Mouse (Mus musculus) gastrocnemius, postnatal 10 days (tissue): Measurements from ENCODE around the gene Lrmp. TPM values are rescaled to one million over a fixed set of nuclear protein-coding genes. Genes with fewer than 3 reads are reported as not detected.
"Not testable (repeated sequence)": the region's sequence is repeated elsewhere in the genome, so short reads cannot be mapped to it uniquely, and the experiment has no call there.

Experiments
- DNase-seq: peaks from one replicate; pipeline ENCODE4 v3.0.0; 2021; ENCODE audit warnings: mixed read lengths
- long read RNA-seq, 2 experiments: library from polyadenylated mRNA; stranded (forward); transcript quantifications; one replicate each; pipeline ENCODE4 v2.0.0; 2021
- total RNA-seq, 2 experiments: library from RNA; stranded (reverse); gene quantifications; 2 replicates each; pipeline ENCODE4 v1.2.3; 2021

The Lrmp gene
- total RNA-seq = 1 to 10 TPM; 1.2 to 4.1 TPM
- long read RNA-seq, experiment 1, partial matches to known transcripts = 1 of 3 reads
- long read RNA-seq, experiment 1, other reads (novel, unspliced or antisense) = 0 of 3 reads
- long read RNA-seq, experiment 2, partial matches to known transcripts = 0 of 2 reads
- long read RNA-seq, experiment 2, other reads (novel, unspliced or antisense) = 1 of 2 reads

DNA sequence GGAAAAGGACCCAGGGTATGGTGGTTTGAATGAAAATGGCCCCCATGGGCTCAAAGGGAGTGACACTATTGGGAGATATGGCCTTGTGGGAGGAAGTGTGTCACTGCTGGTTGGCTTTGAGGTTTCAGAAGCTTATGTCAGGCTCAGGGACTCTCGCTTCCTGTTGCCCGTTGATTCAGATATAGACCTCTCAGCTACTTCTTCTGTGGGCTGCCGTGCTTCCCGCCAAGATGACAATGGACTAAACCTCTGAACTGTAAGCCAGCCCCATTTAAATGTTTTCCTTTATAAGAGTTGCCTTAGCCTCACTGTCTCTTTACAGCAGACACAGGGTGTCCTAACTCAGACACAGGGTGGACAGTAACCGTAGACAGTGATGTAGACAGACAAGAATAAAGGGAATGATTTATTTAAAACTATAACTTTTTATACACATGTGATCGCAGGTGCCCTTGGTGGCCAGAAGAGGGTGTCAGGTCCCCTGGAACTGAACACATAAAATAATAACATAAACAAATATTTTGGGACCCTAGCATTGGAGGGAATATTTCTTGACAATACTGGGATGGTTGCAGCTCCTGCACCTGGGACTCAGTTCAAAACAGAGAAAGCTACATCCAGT lies at the start of gene Lrmp:
Gene Lrmp, plus strand, starts transcription at position 178 of the 622 bp plus-strand sequence.
- DNase-seq = no peak

GRCm38 (mm10) chr6:145066416-145066815 lies 49.0 kb upstream of the Lrmp start:
- DNase-seq = no peak

GRCm38 (mm10) chr6:145067679-145068078 lies 47.8 kb upstream of the Lrmp start:
- DNase-seq = no peak

DNA sequence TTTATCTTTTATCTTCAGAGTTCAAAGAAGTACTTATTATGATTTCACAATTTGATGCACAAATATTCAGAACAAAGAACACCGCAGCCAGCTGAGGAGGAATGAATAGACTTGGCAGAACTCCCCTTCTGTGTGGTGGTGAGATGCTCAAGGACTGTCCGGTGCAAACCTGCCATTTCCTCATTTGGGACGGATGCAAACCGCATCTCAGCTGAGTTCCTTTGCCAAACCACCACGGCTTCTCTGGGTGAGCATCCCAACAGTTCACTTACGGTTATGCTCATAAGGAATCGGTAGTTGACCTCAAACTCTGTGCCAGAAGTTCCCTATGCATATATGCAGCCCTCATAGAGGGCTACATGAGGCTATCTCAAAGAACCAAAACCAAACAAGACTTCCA lies 46.1 kb upstream of the Lrmp start:
- DNase-seq = no peak

DNA sequence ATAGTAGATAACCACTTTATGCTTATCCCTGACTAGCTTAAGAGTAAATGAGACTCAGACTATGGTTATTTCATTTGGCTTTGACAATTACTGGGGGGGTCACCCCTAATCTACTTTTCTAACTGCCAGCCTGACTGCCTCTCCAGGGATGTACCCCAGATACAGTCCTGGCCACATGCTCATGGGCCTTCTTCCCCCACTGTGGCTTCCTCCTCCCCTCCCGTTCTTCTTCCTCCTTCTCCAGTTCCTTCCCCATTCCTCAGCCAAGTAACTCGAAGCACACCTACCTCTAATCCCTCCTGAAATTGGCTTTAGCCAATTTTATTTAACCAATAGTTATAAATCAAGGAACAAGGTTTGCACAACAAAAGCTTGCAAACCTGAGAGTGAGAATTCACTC lies 45.5 kb upstream of the Lrmp start:
- no peak for DNase-seq

DNA sequence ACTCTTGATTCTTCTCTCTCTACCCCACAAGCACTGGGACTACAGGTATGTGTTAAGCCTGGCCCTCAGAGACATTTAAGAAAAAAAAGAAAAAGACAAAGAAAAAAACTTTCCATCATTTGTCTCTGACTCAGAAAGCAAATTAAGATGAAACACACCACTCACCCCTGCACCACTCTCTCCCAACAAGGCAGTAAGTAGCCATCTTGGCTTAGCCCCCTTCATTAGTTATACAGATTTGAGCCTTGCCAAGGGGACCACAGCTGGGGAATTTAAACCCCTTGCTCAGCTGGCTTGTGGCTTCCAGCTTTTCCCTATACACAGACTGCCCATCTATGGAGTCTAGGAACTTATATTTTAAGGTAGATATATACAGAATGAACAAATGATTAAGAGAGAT lies 41.0 kb upstream of the Lrmp start:
- no peak for DNase-seq

DNA sequence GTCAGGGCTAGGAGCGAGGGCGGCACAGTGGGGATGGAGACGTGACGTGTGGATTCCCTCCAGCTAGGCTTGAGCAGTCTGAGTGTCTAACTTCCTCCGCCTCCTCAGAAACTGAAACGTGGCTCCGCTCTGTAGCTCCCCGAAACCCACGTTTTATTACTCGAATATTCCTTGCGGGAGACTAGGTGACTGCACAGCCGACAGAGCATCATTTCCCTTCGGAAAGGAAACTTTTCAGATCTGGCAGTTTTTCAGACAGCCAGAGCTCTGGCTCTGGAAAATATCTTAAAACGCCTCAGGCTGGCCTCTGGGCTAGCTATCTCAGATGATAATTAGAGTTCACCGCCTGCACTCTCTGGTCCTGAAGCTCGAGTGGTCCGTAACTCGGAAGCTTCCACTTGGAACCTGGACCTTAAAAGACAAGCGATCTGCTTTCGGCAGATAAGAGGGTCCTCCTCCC lies 40.3 kb upstream of the Lrmp start:
- peak; percentile 10 for DNase-seq

DNA sequence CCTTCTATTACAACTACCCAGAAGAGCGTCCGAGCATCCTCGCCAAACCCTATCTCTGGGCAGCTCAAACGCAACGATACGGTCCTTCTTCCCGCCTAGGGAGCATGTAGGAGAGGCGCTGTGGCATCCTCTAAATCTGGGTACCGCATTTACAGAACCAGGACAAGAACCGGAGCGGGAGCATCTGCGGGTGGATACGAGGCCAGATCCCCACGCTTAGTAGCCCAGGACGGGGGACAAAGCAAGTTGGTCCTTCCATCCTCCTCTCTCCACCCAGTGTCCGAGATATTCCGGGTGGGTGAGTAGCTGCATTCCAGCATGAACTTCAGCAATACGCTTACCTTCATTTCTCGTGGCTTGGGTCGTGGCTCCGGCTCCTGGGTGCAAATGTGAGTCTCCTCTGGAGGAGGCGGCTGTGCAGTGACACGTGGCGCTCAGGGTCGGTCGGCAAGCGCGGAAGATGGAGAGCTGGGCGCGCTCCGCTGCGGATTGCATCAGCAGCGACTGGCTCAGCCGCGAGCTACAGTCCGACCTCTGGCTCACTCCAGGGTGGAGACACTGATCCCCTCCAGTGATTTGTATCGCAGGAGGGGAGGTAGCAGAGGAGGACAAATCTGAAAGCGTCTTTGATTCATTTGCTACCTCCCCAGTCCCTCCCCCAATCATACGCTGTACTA lies 39.8 kb upstream of the Lrmp start, which contains the start of gene Bcat1:
Gene Bcat1, minus strand, starts transcription at position 637 of the 677 bp plus-strand sequence.
- peak; percentile 34 for DNase-seq

GRCm38 (mm10) chr6:145076286-145076685 lies 39.2 kb upstream of the Lrmp start:
- DNase-seq = no peak

- no peak for DNase-seq
These were observed 36.2 kb upstream of the Lrmp start for GRCm38 (mm10) chr6:145079087-145079759.

DNA sequence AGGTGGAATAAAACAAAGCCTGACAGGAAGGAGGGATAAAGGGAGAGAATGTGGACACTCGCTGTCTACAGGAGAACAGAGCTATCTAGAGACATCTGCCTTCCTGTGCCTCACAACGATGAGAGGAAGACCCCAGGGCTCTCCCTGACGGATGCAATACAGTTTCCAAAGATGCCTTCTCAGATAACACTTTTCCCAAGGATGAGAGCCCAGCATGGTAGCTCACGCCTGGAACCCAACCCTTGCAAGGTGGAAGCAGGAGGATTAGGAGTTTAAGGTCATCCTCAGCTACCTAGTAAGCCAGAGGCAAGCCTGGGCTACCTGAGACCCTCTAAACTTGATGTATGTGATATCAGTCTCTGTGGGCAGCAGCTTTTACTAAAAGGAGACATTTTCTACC lies 33.7 kb upstream of the Lrmp start:
- no peak for DNase-seq

DNA sequence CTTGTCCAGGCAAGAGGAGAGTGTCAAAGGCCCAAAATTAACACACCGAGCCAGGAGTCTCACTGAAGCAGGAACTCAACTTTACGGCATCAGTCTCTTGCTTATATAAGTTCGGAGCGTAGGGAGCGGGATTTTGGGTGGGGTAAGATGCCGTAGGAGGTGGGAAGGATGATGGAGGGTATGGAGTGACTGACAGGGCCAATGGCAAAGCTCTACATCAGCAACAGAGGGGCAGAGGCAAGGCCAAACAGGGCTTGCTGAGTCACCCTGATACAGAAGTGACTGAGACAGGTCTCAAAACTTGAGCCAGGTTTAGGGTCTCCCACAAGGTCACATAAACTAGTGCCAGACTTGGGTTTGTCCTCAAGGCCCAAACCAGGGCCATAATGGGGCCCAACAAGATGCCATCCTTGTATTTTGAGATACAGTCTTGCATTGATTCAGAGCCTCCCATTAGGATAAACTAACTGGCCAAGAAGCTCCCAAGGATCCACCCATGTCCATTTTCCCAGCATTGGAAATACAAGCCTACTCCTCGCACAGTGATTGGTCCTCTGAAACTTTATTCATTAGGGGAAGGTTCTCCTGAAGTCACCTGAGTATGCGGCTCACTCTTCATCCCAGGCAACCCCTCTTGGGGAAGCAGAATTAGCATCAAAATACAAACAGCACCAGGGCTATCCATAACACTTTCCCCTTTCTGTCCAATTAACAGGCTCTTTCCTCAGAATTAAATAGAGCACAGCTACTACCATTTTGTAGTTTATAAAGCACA lies 30.9 kb upstream of the Lrmp start:
- DNase-seq = no peak

DNA sequence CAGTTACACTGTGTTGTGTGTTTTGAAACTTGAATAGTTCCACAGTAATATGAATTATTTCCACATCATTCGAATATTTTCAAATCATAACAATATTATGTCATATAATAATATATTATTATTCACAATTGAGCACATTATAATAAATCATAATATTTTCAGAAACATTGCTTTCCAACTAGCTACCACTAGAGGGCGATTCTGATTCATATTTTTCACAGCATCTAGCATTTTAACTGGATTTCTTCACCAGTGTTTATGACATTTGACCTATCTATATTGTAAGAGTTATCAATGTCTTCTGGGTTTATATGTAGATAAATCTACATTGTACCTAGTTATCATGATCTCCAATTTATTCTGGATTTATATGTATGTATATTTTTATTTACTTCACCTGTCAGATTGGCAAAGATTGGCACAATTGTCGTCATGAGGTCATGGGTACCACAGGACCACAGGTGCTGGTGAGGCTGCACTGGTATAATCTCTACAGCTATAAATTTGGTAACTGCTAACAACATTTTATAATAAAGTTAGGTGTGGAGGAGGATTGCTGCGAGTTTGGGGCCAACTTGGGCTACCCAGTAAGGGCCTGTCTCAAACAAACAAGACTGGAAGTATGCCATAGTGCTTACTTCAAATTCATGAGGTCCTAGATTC lies 26.9 kb upstream of the Lrmp start:
- no peak for DNase-seq

DNA sequence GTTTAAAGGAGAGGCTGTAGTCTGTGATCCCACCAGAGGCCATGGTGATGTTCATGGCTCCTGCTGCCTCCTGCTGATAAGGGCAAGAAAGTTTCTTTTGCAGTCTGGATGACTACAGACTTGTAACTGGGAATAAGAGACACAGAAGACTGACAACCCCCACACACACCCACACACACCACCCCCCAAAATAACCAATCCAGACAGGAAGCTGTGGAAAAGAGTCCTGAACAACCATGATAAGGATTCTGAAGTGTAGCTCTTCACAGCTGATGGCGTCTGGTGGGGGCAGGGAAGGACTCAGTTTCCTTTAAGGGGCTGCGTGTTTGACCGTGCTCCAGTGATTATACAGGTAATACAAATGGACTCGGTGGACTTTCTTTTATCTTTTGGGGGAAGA lies 26.1 kb upstream of the Lrmp start:
- no peak for DNase-seq

GRCm38 (mm10) chr6:145090201-145090863 lies 25.1 kb upstream of the Lrmp start:
- DNase-seq = no peak

GRCm38 (mm10) chr6:145090928-145091327 lies 24.5 kb upstream of the Lrmp start:
- no peak for DNase-seq

GRCm38 (mm10) chr6:145091998-145092397 lies 23.5 kb upstream of the Lrmp start:
- no peak for DNase-seq

- DNase-seq = not testable (repeated sequence)
These were observed 22.3 kb upstream of the Lrmp start for GRCm38 (mm10) chr6:145093038-145093622.

DNA sequence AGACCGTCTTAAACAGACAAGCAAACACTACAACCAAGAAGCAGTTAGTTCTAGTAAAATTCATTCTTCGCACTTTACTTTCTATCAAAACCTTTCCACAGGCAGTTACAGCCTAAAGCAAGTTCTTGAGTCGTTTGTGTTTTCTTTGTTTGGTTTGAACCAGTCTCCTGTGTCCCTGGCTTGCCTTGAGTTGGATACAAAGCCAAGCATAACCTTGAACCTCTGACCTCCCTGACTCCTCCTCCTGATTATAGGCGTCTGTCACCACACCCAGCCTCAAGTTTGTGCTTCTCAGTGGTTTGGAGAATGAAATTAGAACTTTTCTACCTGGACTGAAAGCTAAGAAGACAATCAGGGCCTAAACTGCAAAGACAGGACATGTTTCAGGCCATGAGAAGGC lies 21.0 kb upstream of the Lrmp start:
- no peak for DNase-seq

DNA sequence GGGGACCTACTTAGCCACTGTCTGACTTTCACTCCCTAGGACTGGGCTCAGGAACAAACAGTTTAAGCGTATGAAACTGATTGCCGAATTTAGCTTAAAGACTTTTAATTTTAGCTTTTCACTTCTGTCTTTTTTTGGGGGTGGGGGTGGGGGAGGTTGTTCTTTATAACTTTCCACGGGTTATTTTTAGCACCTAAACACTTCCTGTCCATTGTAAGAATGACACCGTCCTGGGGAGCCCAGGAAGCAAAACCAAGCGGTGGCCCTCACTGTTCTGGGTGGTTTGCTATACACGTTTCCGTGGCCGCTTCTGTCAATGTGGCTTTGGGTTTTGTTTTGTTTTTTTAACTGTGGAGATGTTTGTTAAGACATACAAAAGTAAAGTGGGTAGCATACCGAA lies 14.5 kb upstream of the Lrmp start:
- no peak for DNase-seq
